Mouse (Mus musculus) bone marrow, adult 2 months (tissue): ENCODE data around the gene Sipa1l2. TPM values are rescaled to one million over a fixed set of nuclear protein-coding genes. Genes with fewer than 3 reads are reported as not detected.

ENCODE experiments used
- H3K27ac ChIP-seq: fragments of 200-500 bp; 2 replicates; pipeline ENCODE4 v1.5.1; 2012; ENCODE audit warnings: low read depth, mild to moderate bottlenecking, control low read depth, inconsistent platforms, low read length; ENCODE audit not compliant: control insufficient read depth, poor library complexity, insufficient read depth
- H3K4me1 ChIP-seq: fragments of 200-500 bp; 2 replicates; pipeline ENCODE4 v1.6.1; 2011; ENCODE audit warnings: low read length; ENCODE audit not compliant: control insufficient read depth, insufficient read depth
- H3K4me3 ChIP-seq: fragments of 200-500 bp; replicated peaks from 2 replicates; pipeline ENCODE3; 2011; ENCODE audit warnings: mild to moderate bottlenecking, low read depth, low read length, control low read depth; ENCODE audit not compliant: control insufficient read depth
- CTCF ChIP-seq: fragments of 200-500 bp; IDR thresholded peaks from 2 replicates; pipeline ENCODE4 v1.5.1; 2011; ENCODE audit warnings: low read length, control low read depth; ENCODE audit not compliant: control insufficient read depth, insufficient read depth
- POLR2A ChIP-seq: fragments of 200-500 bp; IDR thresholded peaks from 2 replicates; pipeline ENCODE4 v1.6.1; 2011; ENCODE audit warnings: low read depth, mild to moderate bottlenecking, control low read depth, low read length, borderline replicate concordance; ENCODE audit not compliant: control insufficient read depth
- whole genome bisulfite sequencing: fragments of 180-500 bp; shearing (Covaris S2); methylation state at CpG from one replicate; pipeline ENCODE4 v1.1.7; 2018; 5-methylcytosine and 5-hydroxymethylcytosine counted together
- polyA plus RNA-seq: library from polyadenylated mRNA; stranded (reverse); fragments of >200 nt; gene quantifications from 2 replicates; pipeline ENCODE4 v1.2.4, GENCODE M21; 2011; ENCODE audit warnings: low replicate concordance; ENCODE audit not compliant: missing spikeins, insufficient read depth, insufficient read length

The Sipa1l2 gene
- polyA plus RNA-seq, 1 experiment = 6.7 TPM

GRCm38 (mm10) chr8:125539056-125540013 is 30.3 kb downstream of the Sipa1l2 start:
- peaks cover 5% of the 10 kb centered on the region; the same call in 1 of the 2 replicates for H3K4me1 ChIP-seq
- TF ChIP-seq CTCF (no peak), POLR2A (no peak)
- 84% methylated on average over 13 of the region's 13 CpGs for WGBS
- no peak overlapping the region for H3K27ac ChIP-seq
- no peak overlapping the region for H3K4me3 ChIP-seq

GRCm38 (mm10) chr8:125538265-125538664 is 31.3 kb downstream of the Sipa1l2 start:
- H3K27ac ChIP-seq = no peak overlapping the region
- H3K4me1 ChIP-seq = peaks cover 6% of the 10 kb centered on the region; the same call in 1 of the 2 replicates
- TF ChIP-seq POLR2A = no peak
- 59% methylated on average over 6 of the region's 6 CpGs for WGBS
- H3K4me3 ChIP-seq = no peak overlapping the region

GRCm38 (mm10) chr8:125533709-125534108 is 35.9 kb downstream of the Sipa1l2 start:
- TF ChIP-seq POLR2A = no peak
- TF ChIP-seq CTCF = no peak
- H3K4me1 ChIP-seq = peaks cover 11% of the 10 kb centered on the region
- WGBS = 34% methylated on average over 7 of the region's 7 CpGs

GRCm38 (mm10) chr8:125532953-125533352 is 36.7 kb downstream of the Sipa1l2 start:
- TF ChIP-seq CTCF (no peak), POLR2A (no peak)
- 67% methylated on average over 8 of the region's 8 CpGs for WGBS
- Histone ChIP-seq H3K4me1 (peaks cover 15% of the 10 kb centered on the region), H3K4me3 (no peak overlapping the region), H3K27ac (no peak overlapping the region)

More at GRCm38 (mm10) chr8:125533709-125534108, 35.9 kb downstream of the Sipa1l2 start:
- Histone ChIP-seq H3K27ac (no peak overlapping the region), H3K4me3 (no peak overlapping the region)

- peaks cover 15% of the 10 kb centered on the region for H3K4me1 ChIP-seq
- no peak for TF ChIP-seq CTCF
- no peak for TF ChIP-seq POLR2A
- WGBS = 47% methylated on average over 7 of the region's 7 CpGs
- peak overlapping the region; percentile 58 for H3K27ac ChIP-seq
- H3K4me3 ChIP-seq = no peak overlapping the region
Measured at GRCm38 (mm10) chr8:125532177-125532576, 37.4 kb downstream of the Sipa1l2 start.

GRCm38 (mm10) chr8:125531640-125532039 is 38.0 kb downstream of the Sipa1l2 start:
- H3K4me1 ChIP-seq = peaks cover 15% of the 10 kb centered on the region
- no peak overlapping the region for H3K4me3 ChIP-seq
- H3K27ac ChIP-seq = peak overlapping the region; percentile 58; the same call in 1 of the 2 replicates
- TF ChIP-seq POLR2A = no peak
- TF ChIP-seq CTCF = no peak
- 5% methylated on average over 1 of the region's 1 CpGs for WGBS

GRCm38 (mm10) chr8:125531088-125531438 is 38.5 kb downstream of the Sipa1l2 start:
- H3K27ac ChIP-seq = no peak overlapping the region
- H3K4me1 ChIP-seq = peaks cover 15% of the 10 kb centered on the region
- H3K4me3 ChIP-seq = no peak overlapping the region
- WGBS = 74% methylated on average over 6 of the region's 6 CpGs
- TF ChIP-seq POLR2A (no peak), CTCF (no peak)

- Histone ChIP-seq H3K4me1 (peaks cover 15% of the 10 kb centered on the region), H3K4me3 (no peak overlapping the region), H3K27ac (no peak overlapping the region)
- 79% methylated on average over 15 of the region's 15 CpGs for WGBS
- TF ChIP-seq POLR2A = no peak
- TF ChIP-seq CTCF = no peak
Measured at GRCm38 (mm10) chr8:125530187-125531087, 39.2 kb downstream of the Sipa1l2 start.
